Mouse (Mus musculus) cortical plate, adult 2 months (tissue): Measurements from ENCODE around the gene Gm29797.

Experiments
- CTCF ChIP-seq: fragments of 200-500 bp; IDR thresholded peaks from 2 replicates; pipeline ENCODE4 v1.5.1; 2011; ENCODE audit warnings: mild to moderate bottlenecking, control low read depth, low read length; ENCODE audit not compliant: insufficient read depth; ENCODE audit errors: extremely low read depth
- POLR2A ChIP-seq: fragments of 200-500 bp; IDR thresholded peaks from 2 replicates; pipeline ENCODE4 v1.6.1; 2011; ENCODE audit warnings: mild to moderate bottlenecking, low read length, control low read depth; ENCODE audit not compliant: insufficient read depth; ENCODE audit errors: extremely low read depth

DNA sequence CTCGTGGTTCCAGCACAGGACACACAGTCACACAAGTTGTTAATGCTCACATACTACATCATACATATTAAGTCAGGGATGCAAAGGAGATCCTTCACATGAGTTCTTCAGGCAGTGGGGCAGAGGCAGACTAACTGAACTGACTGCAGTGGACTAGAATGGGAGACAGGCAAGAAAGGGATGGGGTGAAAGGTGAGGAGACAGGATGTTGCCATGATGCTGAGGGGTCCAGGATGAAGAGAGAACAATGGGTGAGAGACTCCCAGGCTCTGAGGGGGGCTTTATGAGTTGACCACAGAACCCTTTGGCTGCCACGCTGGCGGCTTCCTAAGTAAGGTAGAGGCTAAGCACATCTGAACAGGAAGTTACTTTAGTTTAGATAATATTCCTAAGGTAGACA lies 37.7 kb downstream of the Gm29797 start:
- TF ChIP-seq POLR2A = no peak
- no peak for TF ChIP-seq CTCF
